Mouse (Mus musculus): ENCODE data around the gene Fbxl17. TPM values are rescaled to one million over a fixed set of nuclear protein-coding genes. Genes with fewer than 3 reads are reported as not detected.

The Fbxl17 gene
- total and polyA plus RNA-seq, 3 experiments, result 5.0 to 9.7 TPM; not detected in 1

DNA sequence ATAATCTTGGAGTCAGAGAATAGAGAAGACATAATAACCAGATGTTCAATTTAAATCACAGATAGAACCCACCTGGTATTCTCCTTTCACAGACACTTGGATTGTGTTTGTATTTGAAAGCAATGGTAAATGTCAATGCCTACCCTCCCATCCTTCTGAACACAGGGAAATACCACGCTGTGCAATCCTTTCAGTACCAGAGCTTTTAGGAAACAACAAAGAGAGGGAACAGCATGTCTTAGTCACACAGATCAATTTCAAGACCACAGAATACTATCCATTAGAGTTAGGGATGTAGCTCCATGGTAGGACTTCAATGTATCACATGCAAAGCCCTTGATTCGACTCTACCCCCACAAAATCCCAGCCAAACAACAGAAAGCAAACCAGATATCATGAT is 148.1 kb downstream of the Fbxl17 start:
- no peak overlapping the region for H3K4me3 ChIP-seq (ENCODE audit: control insufficient read depth in 1 of 2, insufficient read depth in 1 of 2, low read depth in 2 of 2, low read length in 2 of 2)
- H3K9ac ChIP-seq (ENCODE audit: control insufficient read depth, low read depth, low read length, poor library complexity, severe bottlenecking), result no peak overlapping the region
- TF ChIP-seq TBP (IDR thresholded peaks at IDR 0.05; ENCODE audit: low read depth, low read length), result no peak
- no peak for TF ChIP-seq MYB (IDR thresholded peaks at IDR 0.05; ENCODE audit: low read depth, low read length)
- TF ChIP-seq ZMIZ1 (IDR thresholded peaks at IDR 0.05; ENCODE audit: low read depth, low read length), result no peak
- TF ChIP-seq JUND (IDR thresholded peaks at IDR 0.05; ENCODE audit: low read depth, low read length), result no peak
- TF ChIP-seq USF1 (IDR thresholded peaks at IDR 0.05; ENCODE audit: low read depth, low read length), result no peak
- TF ChIP-seq ZKSCAN1 (IDR thresholded peaks at IDR 0.05; ENCODE audit: low read depth, low read length), result no peak
- TF ChIP-seq POLR2AphosphoS2 (IDR thresholded peaks at IDR 0.05; ENCODE audit: low read length), result no peak
- no peak for TF ChIP-seq SMC3 (IDR thresholded peaks at IDR 0.05; ENCODE audit: low read depth, low read length)
- no peak for TF ChIP-seq MEF2A (IDR thresholded peaks at IDR 0.05; ENCODE audit: extremely low read depth, insufficient replicate concordance, low read depth, low read length, poor library complexity, severe bottlenecking)
- no peaks in the 10 kb centered on the region for H3K27me3 ChIP-seq (ENCODE audit: control insufficient read depth in 1 of 2, insufficient read depth in 2 of 2, low read length in 2 of 2)
- DNase-seq (ENCODE audit: low read depth, low spot score), result no peak
- H3K9me3 ChIP-seq (replicated peaks; ENCODE audit: insufficient read depth, low read length), result no peaks in the 10 kb centered on the region
- peaks cover 0 to 3% of the 10 kb centered on the region in 2 experiments; a peak in 1 of 4 replicates for H3K4me1 ChIP-seq (ENCODE audit: control insufficient read depth in 1 of 2, insufficient read depth in 2 of 2, low read length in 2 of 2)
- H3K79me2 ChIP-seq (ENCODE audit: control insufficient read depth, insufficient read depth, low read length, poor library complexity), result no peaks in the 10 kb centered on the region
- no peak overlapping the region for H3K27ac ChIP-seq (ENCODE audit: control insufficient read depth, low read depth, low read length)
- no peaks in the 10 kb centered on the region for H3K36me3 ChIP-seq (ENCODE audit: control insufficient read depth in 1 of 2, insufficient read depth in 2 of 2, low read length in 2 of 2)

DNA sequence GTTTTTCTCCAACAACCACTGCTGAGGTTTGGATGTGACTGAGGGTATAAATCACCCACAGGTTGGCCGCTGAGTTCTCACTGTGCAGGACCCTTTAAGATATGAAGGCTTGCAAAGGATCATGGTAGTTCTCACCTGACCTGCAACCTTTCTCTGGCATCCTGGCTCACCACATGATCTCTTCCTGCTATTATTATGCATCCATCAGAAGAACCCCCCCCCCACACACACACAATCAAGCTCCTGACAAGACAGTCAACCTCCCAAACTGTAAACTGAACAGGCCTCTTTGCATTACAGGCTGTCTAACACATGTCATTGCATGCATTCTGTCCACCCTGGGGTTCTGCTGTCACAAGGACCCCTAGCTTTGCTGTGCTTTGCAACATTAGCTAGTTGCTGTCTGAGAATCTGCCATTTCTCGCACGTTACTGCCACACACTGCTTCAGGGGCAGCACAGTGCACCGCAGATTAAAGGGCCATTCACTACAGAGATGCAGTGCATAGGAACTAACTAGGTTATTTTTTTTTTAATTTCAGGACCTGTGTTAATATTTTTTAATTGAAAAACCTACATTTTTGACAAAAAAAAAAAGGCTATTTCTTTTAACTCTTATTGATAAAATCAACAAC is 148.8 kb downstream of the Fbxl17 start:
- H3K36me3 ChIP-seq (ENCODE audit: control insufficient read depth in 1 of 2, insufficient read depth in 2 of 2, low read length in 2 of 2), result no peaks in the 10 kb centered on the region
- no peak overlapping the region for H3K4me3 ChIP-seq (ENCODE audit: control insufficient read depth in 1 of 2, insufficient read depth in 1 of 2, low read depth in 2 of 2, low read length in 2 of 2)
- H3K27me3 ChIP-seq (ENCODE audit: control insufficient read depth in 1 of 2, insufficient read depth in 2 of 2, low read length in 2 of 2), result no peaks in the 10 kb centered on the region
- H3K4me1 ChIP-seq (ENCODE audit: control insufficient read depth in 1 of 2, insufficient read depth in 2 of 2, low read length in 2 of 2), result peaks cover 0 to 3% of the 10 kb centered on the region in 2 experiments; a peak in 1 of 4 replicates
- DNase-seq (ENCODE audit: low read depth, low spot score), result no peak
- no peaks in the 10 kb centered on the region for H3K79me2 ChIP-seq (ENCODE audit: control insufficient read depth, insufficient read depth, low read length, poor library complexity)
- H3K9me3 ChIP-seq (replicated peaks; ENCODE audit: insufficient read depth, low read length), result no peaks in the 10 kb centered on the region
- no peak for TF ChIP-seq MXI1 (IDR thresholded peaks at IDR 0.05; ENCODE audit: low read depth, low read length)
- no peak overlapping the region for H3K27ac ChIP-seq (ENCODE audit: control insufficient read depth, low read depth, low read length)
- H3K9ac ChIP-seq (ENCODE audit: control insufficient read depth, low read depth, low read length, poor library complexity, severe bottlenecking), result no peak overlapping the region

DNA sequence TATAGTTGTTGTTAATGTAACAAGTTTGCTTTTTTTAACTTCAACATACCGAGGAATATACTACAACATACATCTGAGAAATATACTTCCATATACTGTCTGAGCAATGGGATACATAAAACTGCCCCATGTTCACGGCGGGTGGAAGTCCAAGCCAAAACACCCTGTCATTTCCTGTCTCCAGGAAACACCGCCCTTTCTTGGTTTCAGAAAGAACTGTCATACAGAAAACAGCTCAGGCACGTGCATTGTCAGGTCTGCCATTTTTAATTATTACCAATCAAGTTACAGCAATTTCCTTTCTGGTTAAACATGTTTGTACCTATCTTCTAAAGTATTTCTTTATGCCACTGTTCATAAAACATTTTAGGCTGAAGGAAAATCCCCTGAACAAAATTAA is 155.7 kb downstream of the Fbxl17 start:
- Histone ChIP-seq H3K4me1 (ENCODE audit: control insufficient read depth in 1 of 2, insufficient read depth in 2 of 2, low read length in 2 of 2) (no peaks in the 10 kb centered on the region), H3K36me3 (ENCODE audit: control insufficient read depth in 1 of 2, insufficient read depth in 2 of 2, low read length in 2 of 2) (no peaks in the 10 kb centered on the region), H3K27me3 (ENCODE audit: control insufficient read depth in 1 of 2, insufficient read depth in 2 of 2, low read length in 2 of 2) (no peaks in the 10 kb centered on the region), H3K27ac (ENCODE audit: control insufficient read depth, low read depth, low read length) (no peak overlapping the region), H3K9me3 (replicated peaks; ENCODE audit: insufficient read depth, low read length) (no peaks in the 10 kb centered on the region), H3K9ac (ENCODE audit: control insufficient read depth, low read depth, low read length, poor library complexity, severe bottlenecking) (no peak overlapping the region), H3K4me3 (ENCODE audit: control insufficient read depth in 1 of 2, insufficient read depth in 1 of 2, low read depth in 2 of 2, low read length in 2 of 2) (no peak overlapping the region), H3K79me2 (ENCODE audit: control insufficient read depth, insufficient read depth, low read length, poor library complexity) (no peaks in the 10 kb centered on the region)
- no peak for DNase-seq (ENCODE audit: low read depth, low spot score)
- TF ChIP-seq MAFK (IDR thresholded peaks at IDR 0.05; ENCODE audit: borderline replicate concordance, low read depth, low read length), result no peak
- TF ChIP-seq MYB (IDR thresholded peaks at IDR 0.05; ENCODE audit: low read depth, low read length), result no peak
- TF ChIP-seq ETS1 (IDR thresholded peaks at IDR 0.05; ENCODE audit: low read depth, low read length), result no peak
- no peak for TF ChIP-seq KAT2A (conservative IDR thresholded peaks at IDR 0.05; ENCODE audit: low read depth, low read length)
- no peak for TF ChIP-seq GATA1 (IDR thresholded peaks at IDR 0.05; ENCODE audit: low read depth, low read length)
- TF ChIP-seq HCFC1 (IDR thresholded peaks at IDR 0.05; ENCODE audit: low read depth, low read length), result no peak
- no peak for TF ChIP-seq POLR2AphosphoS5 (IDR thresholded peaks at IDR 0.05; ENCODE audit: borderline replicate concordance, low read depth, low read length)
- TF ChIP-seq ZC3H11A (IDR thresholded peaks at IDR 0.05; ENCODE audit: low read depth, low read length), result no peak
- no peak for TF ChIP-seq TCF12 (IDR thresholded peaks at IDR 0.05; ENCODE audit: low read depth, low read length)
- TF ChIP-seq MAX (IDR thresholded peaks at IDR 0.05; ENCODE audit: low read length), result no peak
- TF ChIP-seq NELFE (IDR thresholded peaks at IDR 0.05; ENCODE audit: low read depth, low read length), result no peak
- TF ChIP-seq ZKSCAN1 (IDR thresholded peaks at IDR 0.05; ENCODE audit: low read depth, low read length), result no peak
- no peak for TF ChIP-seq CTCF (IDR thresholded peaks at IDR 0.05 in 2 of 3, conservative IDR thresholded peaks at IDR 0.05 in 1 of 3; ENCODE audit: control insufficient read depth in 1 of 3, insufficient read depth in 1 of 3, low read depth in 2 of 3, low read length in 3 of 3, poor library complexity in 1 of 3, severe bottlenecking in 1 of 3)

Data from MEL (cell line).